Mouse (Mus musculus): Measurements from ENCODE around the gene Abi3.

The Abi3 gene

GRCm38 (mm10) chr11:95838999-95839868 is 3.0 kb downstream of the Abi3 start:
- in situ Hi-C loops (cut with MboI, MseI), result no loop called here

DNA sequence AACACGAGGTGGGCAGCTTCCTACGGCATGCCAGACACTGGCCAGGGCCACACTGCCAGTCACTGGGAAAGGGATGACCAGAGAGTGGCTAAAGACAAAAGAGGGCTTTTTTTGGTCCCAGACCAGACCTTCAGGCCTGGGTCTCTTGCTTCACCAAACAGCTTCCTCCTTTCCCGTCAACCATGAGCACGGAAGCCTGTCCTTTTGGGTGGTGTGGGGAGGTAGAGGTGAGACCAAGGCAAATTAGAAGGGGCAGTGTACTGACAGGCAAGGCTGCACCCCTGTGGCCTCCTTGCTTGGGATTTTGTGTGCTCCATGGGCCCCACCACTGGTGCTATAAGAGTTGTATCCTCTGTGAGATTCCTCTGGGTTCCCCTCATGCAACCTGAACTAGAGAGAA is 3.7 kb downstream of the Abi3 start:
- in situ Hi-C loops (cut with MboI, MseI), result no loop called here

- in situ Hi-C loops (cut with MboI, MseI), result no loop called here
Observed at GRCm38 (mm10) chr11:95837059-95837458, 5.2 kb downstream of the Abi3 start, which contains the start of gene Gngt2. TSS of gene Gngt2 (plus strand) at chr11:95837216.

GRCm38 (mm10) chr11:95836433-95836832 is 5.8 kb downstream of the Abi3 start:
- in situ Hi-C loops (cut with MboI, MseI), result no loop called here

GRCm38 (mm10) chr11:95835832-95836231 is 6.4 kb downstream of the Abi3 start:
- in situ Hi-C loops (cut with MboI, MseI), result no loop called here

GRCm38 (mm10) chr11:95834742-95835710 is 7.2 kb downstream of the Abi3 start:
- in situ Hi-C loops (cut with MboI, MseI), result no loop called here

DNA sequence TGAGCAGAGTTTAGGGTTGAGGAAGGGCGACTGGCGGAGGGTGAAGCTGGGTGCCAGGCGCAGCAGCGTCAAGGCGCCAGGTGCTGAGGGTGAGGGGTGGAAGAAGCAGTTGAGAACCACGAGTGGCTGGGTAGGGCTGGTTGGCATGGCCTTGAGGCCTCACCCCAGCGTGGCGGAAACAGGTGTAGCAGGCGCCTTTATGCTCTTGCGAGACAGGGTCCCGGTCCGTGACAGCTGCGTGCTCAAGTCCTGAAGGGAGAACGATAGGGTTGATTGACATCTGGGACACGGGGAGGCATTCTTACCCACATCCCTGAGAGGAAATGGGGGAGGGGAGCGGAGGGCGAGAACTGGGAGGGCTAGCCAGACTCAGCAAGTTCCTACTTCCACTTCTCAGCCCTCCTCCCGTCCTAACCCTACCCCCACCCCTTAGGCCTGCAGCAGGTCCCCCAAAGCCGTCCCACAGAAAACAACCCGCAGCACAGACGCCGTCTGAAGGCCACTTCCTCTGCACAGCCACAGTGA is 8.1 kb downstream of the Abi3 start:
- in situ Hi-C loops (cut with MboI, MseI), result no loop called here

- in situ Hi-C loops (cut with MboI, MseI), result no loop called here
Observed at GRCm38 (mm10) chr11:95833631-95834142, 8.6 kb downstream of the Abi3 start.

DNA sequence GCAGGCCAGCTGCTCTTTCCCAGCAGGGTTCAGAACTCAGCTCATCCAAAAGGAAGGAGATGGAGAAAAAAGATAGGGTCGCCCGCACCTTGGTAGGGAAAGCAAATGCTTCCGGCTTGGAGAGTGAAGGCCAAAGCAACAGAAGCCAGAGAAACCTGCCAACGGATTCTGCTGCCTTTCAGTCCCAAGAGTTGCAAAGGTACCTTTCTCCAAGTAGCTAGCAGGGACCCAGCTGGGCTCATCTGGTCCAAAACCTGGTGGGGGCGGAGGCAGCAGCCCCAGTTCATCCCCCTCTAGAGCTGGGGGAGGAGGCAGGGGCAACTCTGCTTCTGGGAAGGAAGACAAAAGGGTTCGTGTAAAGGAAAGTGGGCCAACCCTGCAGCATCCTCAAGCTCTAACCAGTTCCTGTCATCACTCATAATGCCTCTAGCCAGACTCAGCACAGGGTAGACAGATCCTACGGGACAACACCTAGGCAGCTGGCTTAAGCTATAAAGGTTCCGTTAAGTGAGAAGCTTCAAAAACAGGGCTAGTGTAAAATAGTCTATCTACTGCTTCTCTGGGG is 9.2 kb downstream of the Abi3 start:
- in situ Hi-C loops (cut with MboI, MseI), result no loop called here

DNA sequence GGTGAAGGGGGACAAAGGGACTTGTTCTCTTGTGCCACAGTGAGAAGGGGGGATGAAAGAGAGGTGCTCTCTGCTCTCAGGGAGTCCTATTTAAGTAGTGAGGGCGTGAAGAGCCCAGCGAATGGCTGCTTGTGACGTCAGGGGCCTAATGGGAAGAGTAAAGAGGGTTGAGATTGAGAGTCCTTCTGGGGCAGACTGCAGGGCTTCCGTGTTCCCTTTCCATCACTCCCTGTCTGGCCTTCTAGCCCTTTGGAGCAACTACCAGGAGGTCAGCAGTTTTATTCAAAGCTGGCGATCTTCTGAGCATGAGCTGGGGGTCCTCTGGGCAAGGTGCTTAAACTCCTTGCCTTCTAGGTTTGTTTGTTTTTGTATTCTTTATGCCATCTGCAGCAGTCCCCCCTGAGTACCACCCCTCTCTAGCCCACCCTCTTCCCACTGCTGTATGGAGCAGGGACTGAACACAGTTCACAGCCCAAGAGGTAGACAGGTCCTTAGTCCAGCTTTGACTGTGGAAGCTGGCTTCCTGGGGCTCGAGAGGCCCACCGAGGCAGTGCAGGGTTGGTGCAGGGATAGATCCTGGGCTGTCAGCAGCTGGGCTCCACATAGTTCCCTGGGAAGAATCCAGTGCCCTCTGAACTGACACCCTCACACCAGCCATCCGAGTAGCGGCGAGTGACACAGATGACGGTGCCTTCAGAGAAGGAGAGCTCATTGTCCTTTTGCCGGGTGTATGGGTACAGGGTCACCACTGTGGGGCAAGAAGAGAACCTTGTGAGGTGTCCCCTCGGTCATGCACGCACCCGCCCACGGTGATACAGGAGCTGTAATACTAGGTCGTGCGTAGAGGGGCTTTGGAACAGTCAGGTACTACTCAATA is 9.9 kb downstream of the Abi3 start:
- in situ Hi-C loops (cut with MboI, MseI), result no loop called here

- in situ Hi-C loops (cut with MboI, MseI), result no loop called here
Observed at GRCm38 (mm10) chr11:95831641-95832040, 10.6 kb downstream of the Abi3 start.

DNA sequence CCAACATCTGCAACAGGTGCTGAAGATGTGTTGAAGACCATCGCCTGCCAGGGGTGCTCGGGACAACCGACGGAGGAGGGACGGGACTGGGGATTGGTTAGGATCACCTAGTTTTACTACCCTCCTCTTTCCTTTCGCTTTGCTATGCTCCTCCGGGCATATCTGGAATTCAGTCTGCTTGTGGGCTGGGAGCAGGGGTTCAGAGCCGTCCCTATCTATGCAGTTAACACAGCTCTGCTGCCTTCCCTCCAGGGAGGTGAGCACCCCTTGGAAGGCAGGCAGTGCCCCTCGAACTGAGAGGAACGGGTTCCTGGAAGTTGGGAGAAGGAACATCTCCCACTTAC is 11.0 kb downstream of the Abi3 start:
- in situ Hi-C loops (cut with MboI, MseI), result no loop called here

- in situ Hi-C loops (cut with MboI, MseI), result no loop called here
Observed at GRCm38 (mm10) chr11:95830411-95831275, 11.6 kb downstream of the Abi3 start.

GRCm38 (mm10) chr11:95829526-95830050 is 12.7 kb downstream of the Abi3 start:
- in situ Hi-C loops (cut with MboI, MseI), result loop anchor here (5.0 kb wide), 1 partner anchor 63 kb away; no protein-coding TSS in a partner anchor

GRCm38 (mm10) chr11:95828181-95828964 is 13.9 kb downstream of the Abi3 start:
- in situ Hi-C loops (cut with MboI, MseI), result loop anchor here (5.0 kb wide), 1 partner anchor 64 kb away; no protein-coding TSS in a partner anchor

- in situ Hi-C loops (cut with MboI, MseI), result loop anchor here (5.0 kb wide), 1 partner anchor 65 kb away; no protein-coding TSS in a partner anchor
Observed at GRCm38 (mm10) chr11:95827464-95828085, 14.7 kb downstream of the Abi3 start.

- in situ Hi-C loops (cut with MboI, MseI), result loop anchor here (5.0 kb wide), 1 partner anchor 65 kb away; no protein-coding TSS in a partner anchor
Observed at GRCm38 (mm10) chr11:95827168-95827447, 15.2 kb downstream of the Abi3 start.
